Comparison of ENCODE assay signal across 8 mouse cellular contexts in genomic region chr3:89177242-89178106, GRCm38 (mm10). TPM values are rescaled to one million over a fixed set of nuclear protein-coding genes. Genes with fewer than 3 reads are reported as not detected.
DNase-seq lines count a peak whose midpoint lies in the region; ATAC-seq lines count a peak whose summit lies in the region.

TSS of gene Scamp3 (plus strand) at chr3:89177473.

- peaks cover 78% of the 10 kb centered on the region for H3K36me3 ChIP-seq in heart, embryonic 14.5 days (ENCODE audit: control insufficient read depth, insufficient read depth, low read length)
- peaks cover 79% of the 10 kb centered on the region for H3K36me3 ChIP-seq in liver, embryonic 13.5 days
- H3K36me3 ChIP-seq in stomach, embryonic 16.5 days (ENCODE audit: control insufficient read depth, insufficient read depth, low read length), result peaks cover 31% of the 10 kb centered on the region

- H3K4me1 ChIP-seq in heart, embryonic 14.5 days (ENCODE audit: control insufficient read depth in 2 of 2, insufficient read depth in 2 of 2, low read length in 2 of 2), result peaks cover 2 to 7% of the 10 kb centered on the region in 2 experiments; a peak in 2 of 4 replicates
- peaks cover 38% of the 10 kb centered on the region for H3K4me1 ChIP-seq in liver, embryonic 13.5 days (replicated peaks)
- H3K4me1 ChIP-seq in stomach, embryonic 16.5 days (ENCODE audit: control insufficient read depth, insufficient read depth, low read length), result peaks cover 13% of the 10 kb centered on the region

- H3K27ac ChIP-seq in heart, embryonic 14.5 days (replicated peaks in 1 of 2; ENCODE audit: control insufficient read depth in 1 of 2, insufficient read depth in 1 of 2, low read depth in 2 of 2, low read length in 2 of 2), result peak within 1 kb of the TSS; percentile 71 to 81
- H3K27ac ChIP-seq in liver, embryonic 13.5 days, result peak within 1 kb of the TSS; percentile 82
- peak within 1 kb of the TSS; percentile 72 for H3K27ac ChIP-seq in stomach, embryonic 16.5 days (ENCODE audit: low read length)

- WGBS in heart, embryonic 14.5 days, result under 1% methylated on average over 43 of the region's 43 CpGs
- under 1% methylated on average over 43 of the region's 43 CpGs for WGBS in liver, embryonic 13.5 days (ENCODE audit: insufficient replicate concordance)
- WGBS in stomach, embryonic 16.5 days, result under 1% methylated on average over 43 of the region's 43 CpGs

- H3K9me3 ChIP-seq in heart, embryonic 14.5 days (ENCODE audit: control insufficient read depth, low read length), result no peaks in the 10 kb centered on the region
- H3K9me3 ChIP-seq in liver, embryonic 13.5 days (replicated peaks), result no peaks in the 10 kb centered on the region
- no peaks in the 10 kb centered on the region for H3K9me3 ChIP-seq in stomach, embryonic 16.5 days (replicated peaks; ENCODE audit: control insufficient read depth, low read length)

- DNase-seq in c-Kit-negative CD71-positive TER-119-positive erythroid progenitor cells, embryonic 14.5 days (ENCODE audit: low read depth, low spot score), result peak; percentile 81
- DNase-seq in fibroblast of lung, adult 2 months (ENCODE audit: low read depth), result peak; percentile 95
- DNase-seq in kidney, postnatal 14 days, result peak; percentile 93
- DNase-seq in liver, embryonic 13.5 days, result peak; percentile 80
- peak; percentile 96 for DNase-seq in neural tube, embryonic 10.5 days (ENCODE audit: extremely low spot score, low spot score)

- no peaks in the 10 kb centered on the region for H3K27me3 ChIP-seq in heart, embryonic 14.5 days (ENCODE audit: control insufficient read depth, insufficient read depth, low read length)
- no peaks in the 10 kb centered on the region for H3K27me3 ChIP-seq in liver, embryonic 13.5 days
- H3K27me3 ChIP-seq in stomach, embryonic 16.5 days (ENCODE audit: control insufficient read depth, insufficient read depth, low read length), result no peaks in the 10 kb centered on the region

- H3K4me3 ChIP-seq in heart, embryonic 14.5 days (ENCODE audit: control insufficient read depth in 1 of 2, insufficient read depth in 1 of 2, low read depth in 1 of 2, low read length in 2 of 2), result peak within 1 kb of the TSS; percentile 64 to 95
- peak within 1 kb of the TSS; percentile 77 for H3K4me3 ChIP-seq in liver, embryonic 13.5 days (replicated peaks)
- peak within 1 kb of the TSS; percentile 74 for H3K4me3 ChIP-seq in stomach, embryonic 16.5 days (replicated peaks; ENCODE audit: low read length)

- peak within 1 kb of the TSS; percentile 81 for H3K9ac ChIP-seq in heart, embryonic 14.5 days (ENCODE audit: low read length)
- H3K9ac ChIP-seq in liver, embryonic 13.5 days, result peak within 1 kb of the TSS; percentile 87
- H3K9ac ChIP-seq in stomach, embryonic 16.5 days (ENCODE audit: low read length), result peak within 1 kb of the TSS; percentile 86

- H3K4me2 ChIP-seq in heart, embryonic 14.5 days (ENCODE audit: low read length), result peak within 1 kb of the TSS; percentile 86
- peak within 1 kb of the TSS; percentile 82 for H3K4me2 ChIP-seq in liver, embryonic 13.5 days
- H3K4me2 ChIP-seq in stomach, embryonic 16.5 days (ENCODE audit: low read depth, low read length), result peak within 1 kb of the TSS; percentile 85

- peak; percentile 98 for ATAC-seq in CD4-positive, CD25-positive, alpha-beta regulatory T cell, adult 4 months
- ATAC-seq in heart, embryonic 14.5 days (ENCODE audit: insufficient number of reproducible peaks, insufficient read depth, low FRiP score, low read depth), result peak; percentile 92
- peak; percentile 91 for ATAC-seq in liver, embryonic 13.5 days (ENCODE audit: low read depth)
- ATAC-seq in stomach, embryonic 16.5 days (ENCODE audit: insufficient read depth, low FRiP score), result peak; percentile 94

RNA-seq across cellular contexts. Expression of gene Scamp3, which starts in this region (rescaled TPM):
- 100 to 1,000 TPM; 177 to 239 TPM for polyA plus RNA-seq in CD4-positive, CD25-positive, alpha-beta regulatory T cell, adult 4 months (2017; shearing (Covaris generic))
- 68.3 and 74.8 TPM in 2 replicates for polyA plus RNA-seq in heart, embryonic 14.5 days (2014; fragmentation: Nextera tagmentation; extraction: Ambion mirVana)
- 67.4 and 72.1 TPM in 2 replicates for polyA plus RNA-seq in liver, embryonic 13.5 days (2015; fragmentation: Nextera tagmentation; extraction: Ambion mirVana)
- 104 and 113 TPM in 2 replicates for polyA plus RNA-seq in stomach, embryonic 16.5 days (2015; fragmentation: Nextera tagmentation; extraction: Ambion mirVana)

Comparison
In these comparisons a context has a peak if more than half of its experiments do, and no peak if none do; other contexts are left out.
1. Peak in every context shown above with its lines: DNase-seq, ATAC-seq, H3K4me3 ChIP-seq and H3K27ac ChIP-seq.